Mouse (Mus musculus): ENCODE measurements around the gene Cdk19.
"Not testable (repeated sequence)": the region's sequence is repeated elsewhere in the genome, so short reads cannot be mapped to it uniquely, and the experiment has no call there.

Gene Cdk19

GRCm38 (mm10) chr10:40379682-40380081, 40.3 kb downstream of the Cdk19 start:
- in situ Hi-C loops (cut with MboI, MseI) = loop anchor here (10.0 kb wide), 1 partner anchor 145 kb away; no protein-coding TSS in a partner anchor

GRCm38 (mm10) chr10:40385397-40385796, 46.0 kb downstream of the Cdk19 start:
- in situ Hi-C loops (cut with MboI, MseI) = no loop called here

- in situ Hi-C loops (cut with MboI, MseI) = no loop called here
Measured at GRCm38 (mm10) chr10:40386126-40386525, 46.8 kb downstream of the Cdk19 start.

GRCm38 (mm10) chr10:40393447-40394143, 54.2 kb downstream of the Cdk19 start:
- in situ Hi-C loops (cut with MboI, MseI) = no loop called here

- in situ Hi-C loops (cut with MboI, MseI) = loop anchor here (5.0 kb wide), 1 partner anchor 1003 kb away; no protein-coding TSS in a partner anchor
Measured at GRCm38 (mm10) chr10:40398842-40399241, 59.5 kb downstream of the Cdk19 start.

GRCm38 (mm10) chr10:40399328-40399727, 60.0 kb downstream of the Cdk19 start:
- in situ Hi-C loops (cut with MboI, MseI) = loop anchor here (5.0 kb wide), 1 partner anchor 1003 kb away; no protein-coding TSS in a partner anchor

GRCm38 (mm10) chr10:40400293-40400692, 60.9 kb downstream of the Cdk19 start:
- in situ Hi-C loops (cut with MboI, MseI) = no loop called here

- in situ Hi-C loops (cut with MboI, MseI) = no loop called here
Measured at GRCm38 (mm10) chr10:40406655-40407054, 67.3 kb downstream of the Cdk19 start.

- in situ Hi-C loops (cut with MboI, MseI) = no loop called here
Measured at GRCm38 (mm10) chr10:40409336-40409735, 70.0 kb downstream of the Cdk19 start.

GRCm38 (mm10) chr10:40411370-40411769, 72.0 kb downstream of the Cdk19 start:
- in situ Hi-C loops (cut with MboI, MseI) = no loop called here

GRCm38 (mm10) chr10:40416944-40417343, 77.6 kb downstream of the Cdk19 start:
- in situ Hi-C loops (cut with MboI, MseI) = loop anchor here (5.0 kb wide), 1 partner anchor 55 kb away; no protein-coding TSS in a partner anchor

GRCm38 (mm10) chr10:40419841-40420240, 80.5 kb downstream of the Cdk19 start:
- in situ Hi-C loops (cut with MboI, MseI) = loop anchor here (5.0 kb wide), 1 partner anchor 58 kb away; no protein-coding TSS in a partner anchor

- in situ Hi-C loops (cut with MboI, MseI) = no loop called here
Measured at GRCm38 (mm10) chr10:40420703-40421102, 81.3 kb downstream of the Cdk19 start.

- in situ Hi-C loops (cut with MboI, MseI) = no loop called here
Measured at GRCm38 (mm10) chr10:40421724-40422123, 82.4 kb downstream of the Cdk19 start.

GRCm38 (mm10) chr10:40422696-40423095, 83.3 kb downstream of the Cdk19 start:
- in situ Hi-C loops (cut with MboI, MseI) = no loop called here

- in situ Hi-C loops (cut with MboI, MseI) = not testable (repeated sequence)
Measured at GRCm38 (mm10) chr10:40424428-40424827, 85.1 kb downstream of the Cdk19 start.

- in situ Hi-C loops (cut with MboI, MseI) = no loop called here
Measured at GRCm38 (mm10) chr10:40425243-40426095, 86.1 kb downstream of the Cdk19 start.

- in situ Hi-C loops (cut with MboI, MseI) = no loop called here
Measured at GRCm38 (mm10) chr10:40426096-40426450, 86.7 kb downstream of the Cdk19 start.

GRCm38 (mm10) chr10:40428633-40429032, 89.3 kb downstream of the Cdk19 start:
- in situ Hi-C loops (cut with MboI, MseI) = no loop called here

- in situ Hi-C loops (cut with MboI, MseI) = no loop called here
Measured at GRCm38 (mm10) chr10:40429081-40429480, 89.7 kb downstream of the Cdk19 start.

GRCm38 (mm10) chr10:40430209-40430608, 90.8 kb downstream of the Cdk19 start:
- in situ Hi-C loops (cut with MboI, MseI) = no loop called here

GRCm38 (mm10) chr10:40431957-40432356, 92.6 kb downstream of the Cdk19 start:
- in situ Hi-C loops (cut with MboI, MseI) = no loop called here

GRCm38 (mm10) chr10:40432375-40432774, 93.0 kb downstream of the Cdk19 start:
- in situ Hi-C loops (cut with MboI, MseI) = no loop called here
